Mouse (Mus musculus): ENCODE measurements at regions not wholly inside any gene's neighbourhood (a gene's known extent, or its start where the extent isn't known, plus 50 kb on each side); places are given as distances from the start of the nearest gene placed in this dataset.

- TF ChIP-seq CTCF (IDR thresholded peaks at IDR 0.05) (no peak), POLR2A (IDR thresholded peaks at IDR 0.05; ENCODE audit: insufficient read depth, low read depth, low read length) (no peak), EP300 (IDR thresholded peaks at IDR 0.05; ENCODE audit: insufficient read depth, low read depth, low read length) (no peak)
These were observed 138.7 kb downstream of the Nhlrc3 start for GRCm38 (mm10) chr3:53324386-53324785.
